Mouse (Mus musculus): ENCODE data around the gene Ankrd17.

GRCm38 (mm10) chr5:90217226-90217625 lies 149.2 kb downstream of the Ankrd17 start:
- TF ChIP-seq CTCF (IDR thresholded peaks at IDR 0.05; ENCODE audit: low read depth, low read length): no peak
- no peak for TF ChIP-seq POLR2A (IDR thresholded peaks at IDR 0.05; ENCODE audit: extremely low read depth, insufficient read depth, low read length)
